Mouse (Mus musculus) stomach, embryonic 14.5 days (tissue): ENCODE data around the gene Tmed1. TPM values are rescaled to one million over a fixed set of nuclear protein-coding genes. Genes with fewer than 3 reads are reported as not detected.
"Not testable (repeated sequence)": the region's sequence is repeated elsewhere in the genome, so short reads cannot be mapped to it uniquely, and the experiment has no call there.

Experiments
- ATAC-seq: fragments of 200-750 bp; cut with Nextera tagmentation; 2 replicates; pipeline ENCODE4 v1.8.0; 2017; ENCODE audit warnings: low read depth, moderate TSS enrichment; ENCODE audit not compliant: insufficient number of reproducible peaks, insufficient read depth, low FRiP score
- H3K27ac ChIP-seq: fragments of 300-500 bp; sonication (generic); 2 replicates; pipeline ENCODE4 v1.5.1; 2014; ENCODE audit warnings: mild to moderate bottlenecking, low read length, moderate library complexity, mixed read lengths
- H3K27me3 ChIP-seq: fragments of 300-500 bp; sonication (generic); 2 replicates; pipeline ENCODE4 v1.6.1; 2014; ENCODE audit warnings: low read length, control low read depth, mixed read lengths; ENCODE audit not compliant: control insufficient read depth, insufficient read depth
- H3K36me3 ChIP-seq: fragments of 300-500 bp; sonication (generic); 2 replicates; pipeline ENCODE4 v1.6.1; 2014; ENCODE audit warnings: mild to moderate bottlenecking, control low read depth, low read length, moderate library complexity, mixed read lengths; ENCODE audit not compliant: control insufficient read depth, insufficient read depth
- H3K4me1 ChIP-seq: fragments of 300-500 bp; sonication (generic); 2 replicates; pipeline ENCODE4 v1.6.1; 2014; ENCODE audit warnings: low read length, control low read depth, mixed read lengths; ENCODE audit not compliant: control insufficient read depth, insufficient read depth
- H3K4me2 ChIP-seq: fragments of 300-500 bp; sonication (generic); replicated peaks from 2 replicates; pipeline ENCODE4 v1.6.1; 2014; ENCODE audit warnings: low read depth, low read length, control low read depth
- H3K4me3 ChIP-seq: fragments of 300-500 bp; sonication (generic); 2 replicates; pipeline ENCODE4 v1.5.1; 2014; ENCODE audit warnings: low read depth, low read length, control low read depth
- H3K9ac ChIP-seq: fragments of 300-500 bp; sonication (generic); replicated peaks from 2 replicates; pipeline ENCODE4 v1.6.1; 2014; ENCODE audit warnings: low read depth, mild to moderate bottlenecking, control low read depth, low read length, moderate library complexity, mixed read lengths
- H3K9me3 ChIP-seq: fragments of 300-500 bp; sonication (generic); 2 replicates; pipeline ENCODE4 v1.6.1; 2016; ENCODE audit warnings: low read depth, low read length, control low read depth; ENCODE audit not compliant: control insufficient read depth
- WGBS: fragments of 180-500 bp; shearing (Covaris S2); extraction: QIAGEN DNeasy Blood & Tissue Kit; methylation state at CpG from one replicate; pipeline ENCODE4 v1.1.7; 2014; 5-methylcytosine and 5-hydroxymethylcytosine counted together
- polyA plus RNA-seq: library from polyadenylated mRNA; unstranded; fragments of >200 nt; fragmentation: Nextera tagmentation; extraction: Ambion mirVana; gene quantifications from 2 replicates; pipeline ENCODE4 v1.2.1, GENCODE M21; 2014

Gene Tmed1
- polyA plus RNA-seq, 1 experiment from 2014 or later = 94.5 TPM

DNA sequence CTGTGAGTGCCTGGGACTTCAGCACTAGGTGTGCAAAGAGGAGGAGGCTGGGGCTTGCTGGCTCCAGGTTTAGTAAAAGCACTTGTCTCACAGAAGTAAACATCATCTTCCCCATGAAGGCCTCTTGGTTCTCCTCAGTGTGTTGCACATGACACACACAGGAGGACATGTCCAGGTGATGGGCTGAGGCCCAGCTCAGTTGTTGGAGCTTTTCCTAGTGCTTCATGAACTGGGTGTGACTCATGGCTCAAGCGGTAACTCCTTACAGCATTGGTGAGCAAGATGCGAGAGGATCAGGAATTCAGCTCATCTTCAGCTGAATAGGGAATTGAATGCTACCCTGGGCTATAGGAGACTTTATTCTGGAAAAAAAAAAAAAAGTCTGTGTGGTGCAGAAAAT lies 12.4 kb downstream of the Tmed1 start:
- WGBS = 84% methylated on average over 2 of the region's 2 CpGs
- Histone ChIP-seq H3K4me3 (no peak overlapping the region), H3K4me1 (no peaks in the 10 kb centered on the region), H3K9ac (no peak overlapping the region), H3K9me3 (no peaks in the 10 kb centered on the region), H3K27me3 (no peaks in the 10 kb centered on the region), H3K27ac (no peak overlapping the region), H3K4me2 (no peak overlapping the region), H3K36me3 (peaks cover 24% of the 10 kb centered on the region)
- ATAC-seq = no peak

- Histone ChIP-seq H3K9ac (no peak overlapping the region), H3K36me3 (peaks cover 23% of the 10 kb centered on the region), H3K4me1 (no peaks in the 10 kb centered on the region), H3K27ac (no peak overlapping the region), H3K27me3 (no peaks in the 10 kb centered on the region), H3K4me3 (no peak overlapping the region), H3K9me3 (no peaks in the 10 kb centered on the region), H3K4me2 (no peak overlapping the region)
- ATAC-seq = no peak
- 93% methylated on average over 16 of the region's 16 CpGs for WGBS
Observed at GRCm38 (mm10) chr9:21497050-21497542, 13.0 kb downstream of the Tmed1 start.

DNA sequence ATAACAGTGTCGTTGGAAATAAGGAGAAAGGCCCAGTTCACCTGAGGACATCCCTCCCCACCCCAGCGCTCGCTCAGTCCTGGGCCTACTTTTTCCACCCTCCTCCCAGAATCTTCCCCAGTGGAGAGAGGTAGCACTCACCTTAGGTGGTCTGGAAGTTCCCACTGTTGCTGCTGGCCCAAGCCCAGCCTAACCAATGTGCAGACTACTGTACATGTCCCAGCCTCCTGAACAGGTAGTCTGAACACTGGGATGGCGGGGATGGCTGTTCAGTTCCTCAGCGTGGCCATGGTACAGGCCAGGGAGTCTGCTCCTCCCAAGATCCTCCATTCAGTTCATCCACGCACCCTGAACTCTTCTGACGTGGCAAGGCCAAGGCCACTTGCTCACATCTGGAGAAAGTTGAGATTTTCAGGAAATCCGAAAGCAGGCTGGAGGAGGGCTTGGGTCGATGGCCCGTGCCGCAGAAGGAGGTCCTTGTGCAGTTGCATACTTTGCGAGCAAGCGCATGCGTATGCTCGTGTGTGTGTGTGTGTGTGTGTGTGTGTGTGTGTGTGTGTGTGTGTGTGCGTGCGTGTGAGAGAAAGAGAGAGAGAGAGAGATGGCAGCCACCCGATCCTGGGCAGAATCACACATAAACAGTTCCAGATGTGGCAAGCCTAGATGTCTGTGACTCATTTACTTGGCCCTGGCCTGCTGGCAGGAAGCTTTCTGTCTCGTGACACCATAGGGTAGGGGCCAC lies 13.6 kb downstream of the Tmed1 start:
- Histone ChIP-seq H3K36me3 (peaks cover 23% of the 10 kb centered on the region), H3K27me3 (no peaks in the 10 kb centered on the region), H3K9ac (no peak overlapping the region), H3K4me2 (no peak overlapping the region), H3K9me3 (no peaks in the 10 kb centered on the region), H3K4me1 (no peaks in the 10 kb centered on the region), H3K27ac (no peak overlapping the region), H3K4me3 (no peak overlapping the region)
- ATAC-seq = no peak
- WGBS = 83% methylated on average over 19 of the region's 19 CpGs

DNA sequence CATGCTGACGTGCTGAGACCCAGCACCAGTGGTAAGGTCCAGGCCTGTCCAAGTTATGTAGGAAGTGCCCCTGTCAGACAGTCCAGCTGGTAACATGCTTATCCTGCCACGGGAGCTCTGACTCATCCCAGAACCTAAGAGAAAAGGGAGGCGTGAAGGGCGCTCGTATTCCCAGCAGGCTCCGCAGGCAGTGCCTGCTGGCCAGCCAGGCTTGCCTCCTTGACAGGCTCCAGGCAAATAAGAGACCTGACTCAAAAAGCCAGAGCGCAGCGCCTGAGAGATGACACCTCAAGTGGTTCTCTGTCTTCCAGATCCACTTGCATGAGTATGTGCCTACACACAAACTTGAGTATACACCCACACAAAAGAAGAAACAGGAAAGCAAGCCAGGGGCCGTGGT lies 15.3 kb downstream of the Tmed1 start:
- no peaks in the 10 kb centered on the region for H3K27me3 ChIP-seq
- H3K4me1 ChIP-seq = no peaks in the 10 kb centered on the region
- H3K9me3 ChIP-seq = no peaks in the 10 kb centered on the region
- no peak overlapping the region for H3K4me3 ChIP-seq
- peaks cover 19% of the 10 kb centered on the region for H3K36me3 ChIP-seq
- no peak overlapping the region for H3K9ac ChIP-seq
- ATAC-seq = no peak
- H3K27ac ChIP-seq = no peak overlapping the region
- 82% methylated on average over 9 of the region's 9 CpGs for WGBS
- H3K4me2 ChIP-seq = no peak overlapping the region

GRCm38 (mm10) chr9:21493907-21494306 lies 16.1 kb downstream of the Tmed1 start:
- Histone ChIP-seq H3K27ac (no peak overlapping the region), H3K9ac (no peak overlapping the region), H3K4me3 (no peak overlapping the region), H3K4me2 (no peak overlapping the region), H3K27me3 (no peaks in the 10 kb centered on the region), H3K4me1 (no peaks in the 10 kb centered on the region), H3K36me3 (peaks cover 14% of the 10 kb centered on the region; the same call in 1 of the 2 replicates), H3K9me3 (no peaks in the 10 kb centered on the region)
- WGBS = 64% methylated on average over 2 of the region's 2 CpGs
- ATAC-seq = no peak

DNA sequence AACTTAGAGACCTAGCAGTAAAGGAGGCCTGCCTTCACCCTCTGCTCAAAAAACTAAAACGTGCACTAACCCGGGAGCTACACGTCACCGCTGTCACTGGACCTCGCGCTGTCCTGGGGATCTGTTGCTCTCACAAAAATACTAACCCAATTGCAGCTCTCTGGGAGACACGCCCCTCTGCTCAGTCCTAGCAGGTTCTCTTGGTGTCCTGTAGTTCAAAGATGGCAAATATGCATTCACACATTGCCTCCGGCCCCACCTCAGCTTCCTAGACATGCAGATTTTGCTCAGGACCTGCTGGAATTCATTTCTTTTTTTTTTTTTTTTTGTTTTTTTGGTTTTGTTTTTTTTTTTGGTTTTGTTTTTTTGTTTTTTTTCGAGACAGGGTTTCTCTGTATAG lies 19.4 kb downstream of the Tmed1 start:
- H3K27ac ChIP-seq = no peak overlapping the region

GRCm38 (mm10) chr9:21488246-21488645 lies 21.8 kb downstream of the Tmed1 start:
- not testable (repeated sequence) for H3K27ac ChIP-seq, ATAC-seq, H3K4me3 ChIP-seq, H3K9me3 ChIP-seq, H3K27me3 ChIP-seq, H3K4me2 ChIP-seq, H3K4me1 ChIP-seq, H3K9ac ChIP-seq
- WGBS = 96% methylated on average over 1 of the region's 2 CpGs
- H3K36me3 ChIP-seq = peaks cover 20% of the 10 kb centered on the region

More for the DNA sequence above, 19.4 kb downstream of the Tmed1 start:
- no peaks in the 10 kb centered on the region for H3K27me3 ChIP-seq
- no peak for ATAC-seq
- H3K36me3 ChIP-seq = peaks cover 13% of the 10 kb centered on the region
- no peak overlapping the region for H3K9ac ChIP-seq
- 87% methylated on average over 9 of the region's 9 CpGs for WGBS
- no peaks in the 10 kb centered on the region for H3K4me1 ChIP-seq
- H3K4me2 ChIP-seq = no peak overlapping the region
- H3K4me3 ChIP-seq = no peak overlapping the region
- H3K9me3 ChIP-seq = no peaks in the 10 kb centered on the region

- no peaks in the 10 kb centered on the region for H3K27me3 ChIP-seq
- H3K36me3 ChIP-seq = peaks cover 41% of the 10 kb centered on the region
- no peak for ATAC-seq
- no peak overlapping the region for H3K27ac ChIP-seq
- no peaks in the 10 kb centered on the region for H3K4me1 ChIP-seq
- H3K9ac ChIP-seq = no peak overlapping the region
- H3K4me3 ChIP-seq = no peak overlapping the region
- no peaks in the 10 kb centered on the region for H3K9me3 ChIP-seq
- H3K4me2 ChIP-seq = no peak overlapping the region
- 93% methylated on average over 4 of the region's 4 CpGs for WGBS
Observed at GRCm38 (mm10) chr9:21484065-21484464, 26.0 kb downstream of the Tmed1 start.

DNA sequence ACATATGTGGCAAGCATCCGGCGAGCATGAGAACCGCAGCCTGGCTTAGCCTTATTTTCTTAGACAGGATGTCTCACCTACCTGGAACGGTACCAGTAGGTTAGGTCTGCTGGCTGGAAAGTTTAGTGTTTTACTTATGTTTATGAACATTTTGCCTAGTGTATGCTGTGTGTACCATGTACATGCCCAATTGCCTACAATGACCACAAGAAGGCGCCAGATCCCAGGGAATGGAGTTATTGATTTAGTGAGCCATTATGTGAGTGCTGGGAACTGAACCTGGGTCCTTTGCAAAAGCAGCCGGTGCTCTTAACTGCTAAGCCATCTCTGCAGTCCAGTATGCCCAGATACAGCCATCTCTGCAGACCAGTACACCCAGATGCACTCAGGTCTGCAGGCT lies 32.3 kb downstream of the Tmed1 start:
- no peak overlapping the region for H3K9ac ChIP-seq
- H3K9me3 ChIP-seq = no peaks in the 10 kb centered on the region
- no peak overlapping the region for H3K27ac ChIP-seq
- 95% methylated on average over 6 of the region's 6 CpGs for WGBS
- H3K27me3 ChIP-seq = no peaks in the 10 kb centered on the region
- no peak for ATAC-seq
- H3K4me3 ChIP-seq = no peak overlapping the region
- H3K4me1 ChIP-seq = no peaks in the 10 kb centered on the region
- H3K4me2 ChIP-seq = no peak overlapping the region
- peaks cover 73% of the 10 kb centered on the region for H3K36me3 ChIP-seq
